Mouse (Mus musculus): Measurements from ENCODE around the gene Slc4a10.

DNA sequence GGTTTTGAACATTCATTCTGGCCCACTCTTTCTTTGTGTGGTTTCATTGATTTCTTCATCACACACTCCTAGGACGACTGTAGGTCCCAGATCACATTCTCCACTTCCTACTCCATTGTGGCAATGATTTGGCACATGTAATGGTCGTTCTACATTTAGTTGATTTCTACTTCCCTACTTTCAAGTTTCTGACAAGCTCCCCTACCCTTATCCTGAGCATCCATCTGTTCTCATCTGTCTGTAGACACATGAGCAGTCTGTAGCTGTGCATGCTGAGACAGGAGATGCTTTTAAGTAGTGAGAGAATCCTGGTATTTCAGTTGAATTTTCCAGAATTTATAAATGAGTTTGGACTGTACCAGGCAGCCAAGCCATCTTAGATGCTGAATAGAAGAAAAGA, 270.7 kb downstream of the Slc4a10 start:
- no peak for TF ChIP-seq CTCF (IDR thresholded peaks at IDR 0.05; ENCODE audit: low read depth, low read length)
- no peak for TF ChIP-seq GATA2 (IDR thresholded peaks at IDR 0.05; ENCODE audit: borderline replicate concordance, low read depth, low read length)
- no peak for TF ChIP-seq GATA1 (IDR thresholded peaks at IDR 0.05; ENCODE audit: borderline replicate concordance, low read length)
- no peak for TF ChIP-seq TAL1 (conservative IDR thresholded peaks at IDR 0.05; ENCODE audit: low read depth, low read length)
